Mouse (Mus musculus) olfactory bulb, adult 2 months (tissue): ENCODE data around the gene Dnajc3. TPM values are rescaled to one million over a fixed set of nuclear protein-coding genes. Genes with fewer than 3 reads are reported as not detected.

ENCODE experiments used
- H3K27ac ChIP-seq: fragments of 200-500 bp; 2 replicates; pipeline ENCODE4 v1.5.1; 2012; ENCODE audit warnings: low read depth, low read length; ENCODE audit not compliant: insufficient read depth
- H3K4me1 ChIP-seq: fragments of 200-500 bp; 2 replicates; pipeline ENCODE4 v1.6.1; 2012; ENCODE audit warnings: low read length; ENCODE audit not compliant: control insufficient read depth, insufficient read depth
- H3K4me3 ChIP-seq: fragments of 200-500 bp; 2 replicates; pipeline ENCODE4 v1.5.1; 2012; ENCODE audit warnings: mild to moderate bottlenecking, low read depth, low read length, moderate library complexity; ENCODE audit not compliant: insufficient read depth
- CTCF ChIP-seq: fragments of 200-500 bp; IDR thresholded peaks from 2 replicates; pipeline ENCODE4 v1.5.1; 2012; ENCODE audit warnings: low read depth, mild to moderate bottlenecking, low read length, moderate library complexity; ENCODE audit not compliant: insufficient read depth
- POLR2A ChIP-seq: fragments of 200-500 bp; IDR thresholded peaks from 2 replicates; pipeline ENCODE4 v1.6.1; 2012; ENCODE audit warnings: mild to moderate bottlenecking, low read depth, low read length, moderate library complexity; ENCODE audit not compliant: insufficient read depth
- WGBS: fragments of 180-500 bp; shearing (Covaris S2); methylation state at CpG from one replicate; pipeline ENCODE4 v1.1.7; 2018; 5-methylcytosine and 5-hydroxymethylcytosine counted together
- polyA plus RNA-seq: library from polyadenylated mRNA; stranded (reverse); fragments of >200 nt; gene quantifications from 2 replicates; pipeline ENCODE4 v1.2.4, GENCODE M21; 2012; ENCODE audit warnings: low replicate concordance; ENCODE audit not compliant: missing spikeins, insufficient read depth, insufficient read length

The Dnajc3 gene
- polyA plus RNA-seq, 1 experiment, result not detected

DNA sequence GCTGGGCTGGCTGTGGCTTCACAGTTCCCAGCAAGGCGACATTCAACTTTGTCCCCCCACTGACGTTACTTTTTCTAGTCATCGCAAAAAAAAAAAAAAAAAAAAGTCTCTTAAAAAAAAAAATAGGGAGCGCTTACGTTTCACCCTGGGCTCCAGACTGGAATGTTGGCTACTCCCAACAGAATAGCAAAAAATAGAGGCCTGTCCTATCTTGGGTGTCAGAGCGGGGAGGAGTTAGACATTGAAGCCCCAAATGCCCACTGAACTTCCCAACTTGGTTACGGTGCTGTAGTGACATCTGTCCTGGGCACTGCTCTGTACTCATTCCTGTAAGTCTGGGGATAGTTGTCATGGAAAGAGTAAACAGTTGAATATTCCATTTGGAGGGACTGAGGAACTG lies 775 bp downstream of the Dnajc3 start:
- H3K27ac ChIP-seq, result peak overlapping the region; percentile 22; the same call in 1 of the 2 replicates
- under 1% methylated on average over 7 of the region's 7 CpGs for WGBS

GRCm38 (mm10) chr14:118940796-118941495 lies 3.2 kb downstream of the Dnajc3 start:
- Histone ChIP-seq H3K27ac (0 out of 2 replicates have a peak overlapping the region, but pooled peaks have one; percentile 13), H3K4me3 (no peak overlapping the region), H3K4me1 (peaks cover 12% of the 10 kb centered on the region)
- WGBS, result 57% methylated on average over 4 of the region's 4 CpGs
- TF ChIP-seq POLR2A (no peak), CTCF (no peak)

More for the DNA sequence above, 775 bp downstream of the Dnajc3 start:
- Histone ChIP-seq H3K4me3 (peak overlapping the region; percentile 62), H3K4me1 (peaks cover 9% of the 10 kb centered on the region)
- TF ChIP-seq CTCF (no peak), POLR2A (no peak)

DNA sequence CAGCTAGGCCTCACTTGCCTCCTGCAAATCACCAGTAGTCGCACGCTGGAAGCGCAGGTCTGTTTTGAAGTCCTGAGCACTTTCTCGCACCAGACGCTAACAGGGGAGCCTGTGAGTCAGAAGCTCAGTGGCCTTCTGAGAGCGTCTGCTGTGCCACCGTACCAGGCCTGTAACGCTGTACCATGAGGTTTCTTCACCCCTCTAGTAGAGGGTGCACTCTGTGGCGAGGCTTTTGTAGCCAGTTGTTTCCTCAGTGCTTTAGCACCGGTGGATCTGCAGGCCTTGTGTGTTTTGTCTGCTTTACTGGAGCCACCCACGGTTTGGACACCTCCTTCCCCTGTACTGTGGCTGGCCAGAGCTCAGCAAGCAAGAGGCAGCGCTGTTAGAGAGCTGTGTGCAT lies 4.3 kb downstream of the Dnajc3 start:
- TF ChIP-seq CTCF (no peak), POLR2A (no peak)
- Histone ChIP-seq H3K27ac (no peak overlapping the region), H3K4me1 (peaks cover 12% of the 10 kb centered on the region), H3K4me3 (no peak overlapping the region)
- 42% methylated on average over 12 of the region's 12 CpGs for WGBS

DNA sequence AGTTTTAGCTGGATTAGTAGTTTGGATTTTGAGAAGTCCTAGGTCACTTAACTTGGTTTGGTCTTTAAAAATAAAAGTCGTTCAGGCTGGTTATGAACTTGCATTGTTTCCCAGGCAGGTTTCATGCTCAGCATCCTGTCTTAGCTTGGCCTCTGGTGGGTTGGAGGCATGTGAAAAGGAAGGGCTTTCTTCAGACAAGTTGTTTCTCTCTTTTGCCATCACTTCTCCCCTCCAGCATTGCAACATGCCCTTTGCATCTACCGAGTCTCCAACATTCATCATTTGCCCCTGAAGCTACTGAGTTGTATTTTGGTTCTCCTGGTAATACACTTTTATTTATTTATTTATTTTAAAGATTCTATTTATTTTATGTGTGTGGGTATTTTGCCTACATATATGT lies 6.9 kb downstream of the Dnajc3 start:
- no peak for TF ChIP-seq CTCF
- TF ChIP-seq POLR2A, result no peak
- H3K27ac ChIP-seq, result no peak overlapping the region
- H3K4me3 ChIP-seq, result no peak overlapping the region
- 85% methylated on average over 2 of the region's 2 CpGs for WGBS
- H3K4me1 ChIP-seq, result peaks cover 12% of the 10 kb centered on the region

GRCm38 (mm10) chr14:118948841-118949240 lies 11.1 kb downstream of the Dnajc3 start:
- H3K4me3 ChIP-seq, result no peak overlapping the region
- TF ChIP-seq CTCF, result no peak
- no peak for TF ChIP-seq POLR2A
- H3K27ac ChIP-seq, result no peak overlapping the region
- 71% methylated on average over 1 of the region's 1 CpGs for WGBS
- peaks cover 9% of the 10 kb centered on the region for H3K4me1 ChIP-seq

DNA sequence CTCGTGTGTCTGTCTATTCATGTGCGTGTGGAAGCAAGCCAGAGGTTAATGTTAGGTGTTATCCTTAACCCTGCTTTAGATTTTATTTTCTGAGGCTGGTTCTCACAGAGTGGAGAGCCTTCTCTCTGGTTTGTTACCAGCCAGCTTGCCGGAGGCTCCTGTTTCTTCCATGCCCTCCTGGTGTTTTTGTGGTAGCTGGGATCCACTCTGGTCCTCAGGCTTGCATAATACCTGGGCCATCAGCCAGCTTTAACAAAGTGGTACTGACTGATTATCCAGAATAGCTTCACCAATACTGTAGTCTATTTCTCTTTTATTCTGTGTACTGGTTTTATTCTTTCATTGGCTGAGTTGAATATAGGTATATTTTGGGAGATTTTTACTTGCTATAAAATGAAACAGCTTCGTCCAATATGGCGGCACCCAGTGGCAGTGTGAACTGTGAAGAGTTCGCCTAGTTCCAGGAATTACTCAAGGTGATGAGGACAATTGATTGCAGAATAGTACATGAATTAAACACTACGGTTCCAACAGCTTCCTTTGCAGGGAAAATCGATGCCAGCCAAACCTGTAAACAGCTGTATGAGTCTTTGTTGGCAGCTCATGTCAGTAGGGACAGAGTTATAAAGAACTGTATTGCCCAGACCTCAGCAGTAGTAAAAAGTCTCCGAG lies 14.3 kb downstream of the Dnajc3 start:
- 84% methylated on average over 9 of the region's 9 CpGs for WGBS
- no peak overlapping the region for H3K4me3 ChIP-seq
- H3K4me1 ChIP-seq, result peaks cover 5% of the 10 kb centered on the region
- no peak overlapping the region for H3K27ac ChIP-seq
- no peak for TF ChIP-seq CTCF
- TF ChIP-seq POLR2A, result no peak

DNA sequence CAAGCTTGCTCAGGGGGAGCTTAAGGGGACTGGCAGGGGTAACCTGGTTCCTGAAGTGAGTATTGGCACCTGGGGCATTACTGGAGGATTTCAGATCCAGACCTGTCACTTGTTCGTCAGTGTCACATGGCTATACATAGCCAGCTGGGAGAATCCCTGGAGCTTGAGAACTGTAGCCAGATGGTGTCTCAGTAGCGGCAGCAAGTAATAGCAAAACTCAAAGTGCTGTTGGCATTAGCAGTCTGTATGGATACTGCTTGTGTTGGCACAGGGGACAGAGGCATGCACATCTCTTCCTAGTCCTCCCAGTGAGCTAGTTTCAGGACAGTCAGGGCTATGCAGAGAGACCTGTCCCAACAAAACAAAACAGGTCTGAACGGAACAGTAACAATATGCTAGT lies 20.2 kb downstream of the Dnajc3 start:
- no peak overlapping the region for H3K4me3 ChIP-seq
- TF ChIP-seq POLR2A (no peak), CTCF (no peak)
- H3K27ac ChIP-seq, result no peak overlapping the region
- 91% methylated on average over 3 of the region's 3 CpGs for WGBS
- no peaks in the 10 kb centered on the region for H3K4me1 ChIP-seq

DNA sequence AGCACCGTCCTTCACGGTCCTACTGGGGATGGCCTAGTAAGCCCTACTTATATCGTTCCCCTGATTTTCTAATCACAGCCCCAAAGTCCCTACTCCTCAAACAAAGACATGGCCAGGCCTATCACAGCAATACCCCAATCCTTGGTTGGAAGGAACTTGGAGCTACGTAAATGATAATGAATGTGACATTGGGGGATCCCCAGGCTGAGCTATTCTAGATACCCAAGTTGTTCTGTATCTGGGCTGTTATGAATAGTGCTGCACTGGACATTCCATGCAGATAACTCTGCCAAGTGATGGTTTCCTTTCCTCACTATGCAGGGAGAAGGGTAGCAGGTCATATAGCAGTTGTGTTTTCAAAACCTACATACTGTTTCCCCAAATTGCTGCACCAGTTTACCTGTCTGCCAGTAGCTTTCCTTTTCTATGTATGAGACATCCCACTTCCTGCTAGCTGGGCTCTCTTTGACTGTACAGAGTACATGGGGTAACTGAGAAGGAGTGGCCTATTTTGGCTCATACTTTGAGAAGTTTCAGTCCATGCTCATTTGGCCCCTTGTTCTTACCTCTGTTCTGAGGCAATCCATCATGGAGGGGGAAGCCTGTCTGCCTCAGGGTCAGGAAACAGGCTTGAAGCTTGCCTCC lies 27.7 kb downstream of the Dnajc3 start:
- WGBS, result 96% methylated on average over 4 of the region's 4 CpGs
- TF ChIP-seq CTCF, result no peak
- no peak for TF ChIP-seq POLR2A
- Histone ChIP-seq H3K4me1 (no peaks in the 10 kb centered on the region), H3K4me3 (no peak overlapping the region), H3K27ac (no peak overlapping the region)

GRCm38 (mm10) chr14:118967646-118968045 lies 29.9 kb downstream of the Dnajc3 start:
- Histone ChIP-seq H3K27ac (no peak overlapping the region), H3K4me1 (no peaks in the 10 kb centered on the region), H3K4me3 (no peak overlapping the region)
- no peak for TF ChIP-seq POLR2A
- 67% methylated on average over 7 of the region's 7 CpGs for WGBS
